Mouse (Mus musculus) forebrain, embryonic 13.5 days (tissue): ENCODE results near the gene Tmem38a. TPM values are rescaled to one million over a fixed set of nuclear protein-coding genes. Genes with fewer than 3 reads are reported as not detected.

Experiments
- ATAC-seq: fragments of 200-750 bp; cut with Nextera tagmentation; 2 replicates; pipeline ENCODE4 v1.8.0; 2017
- H3K27ac ChIP-seq: fragments of 300-500 bp; sonication (generic); 2 replicates; pipeline ENCODE4 v1.5.1; 2015; ENCODE audit warnings: inconsistent platforms, mild to moderate bottlenecking, moderate library complexity
- H3K27me3 ChIP-seq: fragments of 300-500 bp; sonication (generic); 2 replicates; pipeline ENCODE4 v1.6.1; 2015; ENCODE audit warnings: mild to moderate bottlenecking, inconsistent platforms
- H3K36me3 ChIP-seq: fragments of 300-500 bp; sonication (generic); 2 replicates; pipeline ENCODE4 v1.6.1; 2015; ENCODE audit warnings: mild to moderate bottlenecking, inconsistent platforms; ENCODE audit not compliant: poor library complexity, severe bottlenecking
- H3K4me1 ChIP-seq: fragments of 300-500 bp; sonication (generic); 2 replicates; pipeline ENCODE4 v1.6.1; 2015; ENCODE audit warnings: inconsistent platforms
- H3K4me2 ChIP-seq: fragments of 300-500 bp; sonication (generic); 2 replicates; pipeline ENCODE4 v1.6.1; 2015; ENCODE audit warnings: inconsistent platforms, mild to moderate bottlenecking, moderate library complexity
- H3K4me3 ChIP-seq: fragments of 300-500 bp; sonication (generic); 2 replicates; pipeline ENCODE4 v1.5.1; 2015; ENCODE audit warnings: mild to moderate bottlenecking, inconsistent platforms
- H3K9ac ChIP-seq: fragments of 300-500 bp; sonication (generic); 2 replicates; pipeline ENCODE4 v1.6.1; 2015; ENCODE audit warnings: mild to moderate bottlenecking, inconsistent platforms
- H3K9me3 ChIP-seq: fragments of 300-500 bp; sonication (generic); replicated peaks from 2 replicates; pipeline ENCODE4 v1.6.1; 2016; ENCODE audit warnings: inconsistent platforms
- WGBS: fragments of 180-500 bp; shearing (Covaris S2); methylation state at CpG from one replicate; pipeline ENCODE4 v1.1.7; 2015; 5-methylcytosine and 5-hydroxymethylcytosine counted together
- polyA plus RNA-seq: library from polyadenylated mRNA; unstranded; fragments of >200 nt; fragmentation: Nextera tagmentation; extraction: Ambion mirVana; gene quantifications from 2 replicates; pipeline ENCODE4 v1.2.1, GENCODE M21; 2015

The Tmem38a gene
- polyA plus RNA-seq, 1 experiment from 2014 or later, result 13.3 TPM

DNA sequence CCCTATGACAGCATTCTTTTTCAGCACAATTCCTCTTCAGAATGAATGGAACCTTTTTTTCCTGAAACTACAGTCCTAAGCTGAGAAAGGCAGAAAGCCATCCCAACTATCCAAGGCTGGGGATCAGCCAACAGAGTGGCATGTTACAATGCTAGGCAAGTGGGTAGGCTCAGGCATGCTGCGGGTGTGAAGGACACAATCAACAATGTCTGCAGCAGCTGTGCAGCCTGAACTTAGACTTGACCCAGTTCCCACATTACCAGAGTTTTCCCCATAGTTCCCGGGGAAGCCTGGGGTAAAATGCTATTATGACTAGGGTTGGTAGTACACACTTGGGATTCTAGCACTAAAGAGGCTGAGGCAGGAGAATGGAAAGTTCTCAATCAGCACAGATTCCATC is 5.9 kb upstream of the Tmem38a start:
- H3K9ac ChIP-seq, result no peak overlapping the region
- H3K9me3 ChIP-seq, result no peaks in the 10 kb centered on the region
- 97% methylated on average over 2 of the region's 2 CpGs for WGBS

GRCm38 (mm10) chr8:72570633-72571610 is 933 bp upstream of the Tmem38a start, which contains the start of gene Smim7:
Gene Smim7, minus strand, starts transcription at chr8:72571088.
- Histone ChIP-seq H3K4me3 (peak within 1 kb of the TSS; percentile 67), H3K4me2 (peak within 1 kb of the TSS; percentile 93), H3K27me3 (no peaks in the 10 kb centered on the region), H3K36me3 (peaks cover 37% of the 10 kb centered on the region), H3K27ac (peak within 1 kb of the TSS; percentile 85), H3K9ac (peak within 1 kb of the TSS; percentile 80), H3K4me1 (peaks cover 32% of the 10 kb centered on the region), H3K9me3 (no peaks in the 10 kb centered on the region)
- peak; percentile 97 for ATAC-seq
- under 1% methylated on average over 52 of the region's 52 CpGs for WGBS

More for the DNA sequence above, 5.9 kb upstream of the Tmem38a start:
- no peak for ATAC-seq
- peaks cover 14% of the 10 kb centered on the region for H3K4me1 ChIP-seq
- H3K4me3 ChIP-seq, result no peak overlapping the region
- H3K36me3 ChIP-seq, result peaks cover 71% of the 10 kb centered on the region
- H3K27me3 ChIP-seq, result no peaks in the 10 kb centered on the region
- H3K4me2 ChIP-seq, result no peak overlapping the region
- no peak overlapping the region for H3K27ac ChIP-seq

GRCm38 (mm10) chr8:72572507-72572906 is 652 bp downstream of the Tmem38a start:
- Histone ChIP-seq H3K27me3 (no peaks in the 10 kb centered on the region), H3K4me1 (peaks cover 32% of the 10 kb centered on the region), H3K27ac (no peak overlapping the region)

DNA sequence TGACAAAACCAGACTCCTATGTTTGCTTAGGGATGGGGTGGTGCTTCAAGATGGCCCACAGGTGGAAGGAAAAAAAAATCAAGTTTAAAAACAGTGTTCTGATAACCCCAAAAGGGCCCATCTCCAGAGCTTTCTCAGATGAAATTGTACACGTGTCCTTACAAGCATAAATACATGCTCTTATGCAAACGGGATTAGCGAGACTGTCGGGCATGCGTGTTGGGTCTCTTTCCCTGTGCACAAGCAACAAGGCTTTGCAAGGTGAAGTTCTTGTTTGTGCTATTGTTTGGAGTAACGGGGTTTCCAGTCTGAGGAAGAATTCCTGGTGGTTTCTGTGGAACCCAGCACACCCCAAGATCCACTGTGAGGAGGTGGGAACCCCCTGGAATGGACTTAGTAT is 1.6 kb downstream of the Tmem38a start:
- 73% methylated on average over 6 of the region's 6 CpGs for WGBS

More at GRCm38 (mm10) chr8:72572507-72572906, 652 bp downstream of the Tmem38a start:
- Histone ChIP-seq H3K9ac (peak overlapping the region; percentile 80), H3K4me2 (peak overlapping the region; percentile 93), H3K4me3 (peak overlapping the region; percentile 67), H3K36me3 (peaks cover 21% of the 10 kb centered on the region), H3K9me3 (no peaks in the 10 kb centered on the region)
- no peak for ATAC-seq
- WGBS, result 6% methylated on average over 10 of the region's 10 CpGs

DNA sequence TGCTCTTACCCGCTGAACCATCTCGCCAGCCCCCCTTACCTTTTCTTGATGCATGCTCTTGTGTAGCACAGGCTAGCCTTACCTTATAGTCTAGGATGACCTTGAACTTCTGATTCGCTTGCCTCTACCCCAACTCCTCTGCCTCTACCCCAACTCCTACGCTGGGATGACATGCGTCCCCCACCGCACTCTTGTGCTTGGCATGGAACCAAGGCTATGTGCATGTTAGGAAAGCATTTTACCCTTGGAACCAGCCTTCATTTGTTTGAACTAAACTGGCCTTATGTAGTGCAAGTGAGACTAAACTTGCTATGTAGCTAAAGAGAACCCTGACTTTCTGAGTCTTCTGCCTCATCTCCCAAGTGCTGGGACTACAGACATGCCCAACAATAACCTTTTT is 4.1 kb downstream of the Tmem38a start:
- Histone ChIP-seq H3K27me3 (no peaks in the 10 kb centered on the region), H3K9me3 (no peaks in the 10 kb centered on the region), H3K4me2 (no peak overlapping the region), H3K4me3 (no peak overlapping the region), H3K27ac (no peak overlapping the region), H3K9ac (no peak overlapping the region), H3K4me1 (peaks cover 18% of the 10 kb centered on the region), H3K36me3 (no peaks in the 10 kb centered on the region)
- 99% methylated on average over 6 of the region's 6 CpGs for WGBS
- ATAC-seq, result no peak

More for the DNA sequence above, 1.6 kb downstream of the Tmem38a start:
- Histone ChIP-seq H3K4me2 (peak overlapping the region; percentile 21; the same call in 1 of the 2 replicates), H3K27me3 (no peaks in the 10 kb centered on the region), H3K36me3 (peaks cover 12% of the 10 kb centered on the region), H3K9ac (peak overlapping the region; percentile 37; the same call in 1 of the 2 replicates), H3K4me3 (no peak overlapping the region), H3K27ac (no peak overlapping the region), H3K4me1 (peaks cover 32% of the 10 kb centered on the region), H3K9me3 (no peaks in the 10 kb centered on the region)
- ATAC-seq, result no peak

DNA sequence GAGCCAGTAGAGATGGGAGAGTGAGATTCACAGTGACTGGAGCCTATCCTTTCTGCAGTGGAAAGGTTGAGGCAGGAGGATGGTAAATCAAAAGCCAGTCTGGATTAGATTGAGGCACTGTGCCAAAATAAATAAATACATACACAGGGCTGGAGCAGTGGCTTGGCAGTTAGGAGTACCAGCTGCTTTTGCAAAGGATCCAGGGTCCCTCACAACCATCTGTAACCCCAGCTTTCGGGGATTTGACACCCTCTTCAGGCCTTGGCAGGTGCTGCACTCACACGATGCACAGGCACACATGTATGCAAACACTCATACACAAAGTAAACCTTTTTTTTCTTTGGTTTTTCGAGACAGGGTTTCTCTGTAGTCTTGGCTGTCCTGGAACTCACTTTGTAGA is 5.4 kb downstream of the Tmem38a start:
- Histone ChIP-seq H3K4me3 (no peak overlapping the region), H3K27ac (no peak overlapping the region), H3K36me3 (no peaks in the 10 kb centered on the region), H3K27me3 (no peaks in the 10 kb centered on the region), H3K4me1 (peaks cover 15% of the 10 kb centered on the region), H3K9ac (no peak overlapping the region), H3K9me3 (no peaks in the 10 kb centered on the region), H3K4me2 (no peak overlapping the region)
- ATAC-seq, result no peak
- WGBS, result 81% methylated on average over 3 of the region's 3 CpGs

DNA sequence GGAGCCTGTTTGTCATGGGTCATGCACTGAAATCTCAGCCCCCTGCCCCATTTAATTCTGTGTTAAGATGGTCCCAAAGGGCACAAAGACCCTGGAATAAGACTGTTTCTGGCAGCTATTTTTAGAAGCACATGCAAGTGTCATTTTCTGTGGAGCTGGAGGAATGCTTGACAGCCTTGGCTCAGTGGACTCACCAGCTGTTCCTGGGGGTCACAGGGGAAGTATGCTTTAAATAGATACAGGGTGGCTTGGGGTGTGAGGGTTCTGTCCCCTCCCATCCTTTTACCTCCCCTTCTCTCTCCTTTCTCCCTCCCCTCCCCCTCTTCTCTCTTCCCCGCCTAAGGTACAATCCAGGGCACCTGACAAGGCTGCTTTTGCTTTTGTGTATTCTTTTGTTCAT is 6.1 kb downstream of the Tmem38a start:
- no peak overlapping the region for H3K4me3 ChIP-seq
- H3K27me3 ChIP-seq, result no peaks in the 10 kb centered on the region
- no peak overlapping the region for H3K4me2 ChIP-seq
- no peak overlapping the region for H3K27ac ChIP-seq
- 71% methylated on average over 1 of the region's 1 CpGs for WGBS
- no peaks in the 10 kb centered on the region for H3K36me3 ChIP-seq
- peaks cover 8% of the 10 kb centered on the region; the same call in 1 of the 2 replicates for H3K4me1 ChIP-seq
- H3K9me3 ChIP-seq, result no peaks in the 10 kb centered on the region
- ATAC-seq, result no peak
- H3K9ac ChIP-seq, result no peak overlapping the region

DNA sequence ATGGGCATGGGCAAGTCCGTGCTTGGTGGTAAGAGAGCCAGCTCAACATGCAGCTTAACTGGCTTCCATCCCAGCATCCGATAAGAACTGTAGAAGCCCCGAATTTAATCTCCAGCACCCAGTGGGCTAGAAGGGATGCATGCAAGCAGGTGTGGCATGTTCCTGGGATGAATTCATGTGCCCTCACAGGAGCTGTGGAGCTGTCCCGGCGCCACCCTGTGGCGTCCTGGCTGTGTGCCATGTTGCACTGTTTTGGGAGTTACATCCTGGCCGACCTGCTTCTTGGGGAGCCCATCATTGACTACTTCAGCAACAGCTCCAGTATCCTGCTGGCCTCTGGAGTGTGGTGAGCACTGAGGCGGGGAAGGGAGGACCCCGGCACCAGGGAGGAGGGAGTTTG is 7.5 kb downstream of the Tmem38a start:
- no peak for ATAC-seq
- 69% methylated on average over 9 of the region's 9 CpGs for WGBS
- Histone ChIP-seq H3K27ac (no peak overlapping the region), H3K4me3 (no peak overlapping the region), H3K4me1 (no peaks in the 10 kb centered on the region), H3K4me2 (no peak overlapping the region), H3K27me3 (no peaks in the 10 kb centered on the region), H3K9ac (no peak overlapping the region), H3K9me3 (no peaks in the 10 kb centered on the region), H3K36me3 (no peaks in the 10 kb centered on the region)

- Histone ChIP-seq H3K4me3 (no peak overlapping the region), H3K4me2 (no peak overlapping the region), H3K27ac (no peak overlapping the region), H3K4me1 (no peaks in the 10 kb centered on the region), H3K9ac (no peak overlapping the region), H3K36me3 (no peaks in the 10 kb centered on the region), H3K9me3 (no peaks in the 10 kb centered on the region), H3K27me3 (no peaks in the 10 kb centered on the region)
- 88% methylated on average over 7 of the region's 7 CpGs for WGBS
- no peak for ATAC-seq
Measured at GRCm38 (mm10) chr8:72583056-72583771, 11.4 kb downstream of the Tmem38a start.

- Histone ChIP-seq H3K4me3 (no peak overlapping the region), H3K4me1 (no peaks in the 10 kb centered on the region), H3K27me3 (no peaks in the 10 kb centered on the region), H3K9me3 (no peaks in the 10 kb centered on the region), H3K9ac (no peak overlapping the region), H3K4me2 (no peak overlapping the region), H3K27ac (no peak overlapping the region), H3K36me3 (no peaks in the 10 kb centered on the region)
- no peak for ATAC-seq
- WGBS, result 80% methylated on average over 6 of the region's 6 CpGs
Measured at GRCm38 (mm10) chr8:72584390-72584789, 12.5 kb downstream of the Tmem38a start.

DNA sequence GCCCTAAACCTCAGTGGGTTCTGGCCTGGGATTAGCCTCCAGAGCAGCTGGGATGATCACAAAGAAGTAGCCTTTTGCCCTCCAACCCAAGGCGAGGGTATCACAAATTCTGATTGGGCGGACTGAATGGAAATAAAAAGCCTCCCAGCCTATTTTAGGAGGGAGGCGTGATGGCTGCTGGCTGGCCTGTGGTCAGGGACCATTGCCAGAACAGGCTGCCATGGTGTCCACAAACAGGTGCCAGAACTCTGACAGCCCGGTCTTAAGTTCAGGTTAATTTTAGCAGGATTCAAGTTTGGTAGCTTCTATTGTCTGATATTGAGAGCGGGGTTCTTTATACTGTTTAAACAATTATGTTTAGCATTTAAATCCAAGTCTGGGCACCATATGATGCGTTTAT is 16.0 kb downstream of the Tmem38a start:
- Histone ChIP-seq H3K9me3 (no peaks in the 10 kb centered on the region), H3K27ac (no peak overlapping the region), H3K27me3 (no peaks in the 10 kb centered on the region), H3K4me3 (no peak overlapping the region), H3K4me2 (no peak overlapping the region), H3K36me3 (no peaks in the 10 kb centered on the region), H3K9ac (no peak overlapping the region), H3K4me1 (no peaks in the 10 kb centered on the region)
- WGBS, result 70% methylated on average over 6 of the region's 6 CpGs
- no peak for ATAC-seq

- no peak for ATAC-seq
- no peak overlapping the region for H3K27ac ChIP-seq
- H3K27me3 ChIP-seq, result no peaks in the 10 kb centered on the region
- 93% methylated on average over 10 of the region's 10 CpGs for WGBS
- no peak overlapping the region for H3K4me2 ChIP-seq
- no peak overlapping the region for H3K9ac ChIP-seq
- no peaks in the 10 kb centered on the region for H3K36me3 ChIP-seq
- H3K4me3 ChIP-seq, result no peak overlapping the region
- H3K9me3 ChIP-seq, result no peaks in the 10 kb centered on the region
- H3K4me1 ChIP-seq, result no peaks in the 10 kb centered on the region
Measured at GRCm38 (mm10) chr8:72588865-72589264, 17.0 kb downstream of the Tmem38a start.
